Mouse (Mus musculus) adrenal gland, postnatal 4 days (tissue): ENCODE data around the gene Gdf11. TPM values are rescaled to one million over a fixed set of nuclear protein-coding genes. Genes with fewer than 3 reads are reported as not detected.

Experiments
- DNase-seq, 2 experiments: peaks; one replicate each; pipeline ENCODE4 v3.0.0; 2021 to 2022; ENCODE audit warnings: low spot score in 2 of 2, mixed read lengths in 2 of 2
- long read RNA-seq, 2 experiments: library from polyadenylated mRNA; stranded (forward); transcript quantifications; one replicate each; pipeline ENCODE4 v2.0.0; 2021
- total RNA-seq, 2 experiments: library from RNA; stranded (reverse); gene quantifications; 2 replicates each; pipeline ENCODE4 v1.2.3; 2021

Gene Gdf11
- total RNA-seq: 1 to 10 TPM; 5.1 to 8.9 TPM
- long read RNA-seq, experiment 1, partial matches to known transcripts: 0 of 2 reads
- long read RNA-seq, experiment 1, other reads (novel, unspliced or antisense): 2 of 2 reads
- long read RNA-seq, experiment 2, full-length matches to known transcripts: 3 of 6 reads
- long read RNA-seq, experiment 2, partial matches to known transcripts: 0 of 6 reads
- long read RNA-seq, experiment 2, other reads (novel, unspliced or antisense): 3 of 6 reads

GRCm38 (mm10) chr10:128891296-128892094, at the start of gene Gdf11:
Gdf11 (minus strand) TSS chr10:128891718.
- DNase-seq: no peak

- DNase-seq: no peak
These were observed 49.0 kb upstream of the Gdf11 start for GRCm38 (mm10) chr10:128940475-128941061.

- DNase-seq: no peak
These were observed 47.5 kb upstream of the Gdf11 start for GRCm38 (mm10) chr10:128938974-128939373.

GRCm38 (mm10) chr10:128938457-128938856, 46.9 kb upstream of the Gdf11 start:
- DNase-seq: no peak

GRCm38 (mm10) chr10:128937756-128938390, 46.4 kb upstream of the Gdf11 start:
- no peak for DNase-seq

GRCm38 (mm10) chr10:128935826-128936440, 44.4 kb upstream of the Gdf11 start:
- DNase-seq: no peak

- no peak for DNase-seq
These were observed 43.7 kb upstream of the Gdf11 start for GRCm38 (mm10) chr10:128934997-128935787.

- DNase-seq: no peak
These were observed 42.6 kb upstream of the Gdf11 start for GRCm38 (mm10) chr10:128933976-128934721.

- DNase-seq: no peak
These were observed 42.1 kb upstream of the Gdf11 start, which contains the start of gene Itga7 for GRCm38 (mm10) chr10:128933574-128933973. Itga7 (plus strand) TSS chr10:128933818.

- no peak for DNase-seq
These were observed 39.9 kb upstream of the Gdf11 start for GRCm38 (mm10) chr10:128931441-128931840.

- DNase-seq: no peak
These were observed 38.3 kb upstream of the Gdf11 start for GRCm38 (mm10) chr10:128929638-128930378.

GRCm38 (mm10) chr10:128928356-128928755, 36.8 kb upstream of the Gdf11 start:
- DNase-seq: no peak

GRCm38 (mm10) chr10:128923935-128924334, 32.4 kb upstream of the Gdf11 start, which contains the start of gene Bloc1s1:
Bloc1s1 (minus strand) TSS chr10:128924035.
- DNase-seq: no peak

- DNase-seq: peak; percentile 91 to 97
These were observed 31.6 kb upstream of the Gdf11 start for GRCm38 (mm10) chr10:128923013-128923691.

GRCm38 (mm10) chr10:128922822-128923012, 31.2 kb upstream of the Gdf11 start, which contains the start of gene Rdh5:
Rdh5 (minus strand) TSS chr10:128922888.
- DNase-seq: no peak

- no peak for DNase-seq
These were observed 30.6 kb upstream of the Gdf11 start for GRCm38 (mm10) chr10:128921883-128922821.

GRCm38 (mm10) chr10:128921251-128921650, 29.7 kb upstream of the Gdf11 start:
- no peak for DNase-seq
